Mouse (Mus musculus): Measurements from ENCODE around the gene Rfc5.
"Not testable (repeated sequence)": the region's sequence is repeated elsewhere in the genome, so short reads cannot be mapped to it uniquely, and the experiment has no call there.

Rfc5 gene

GRCm38 (mm10) chr5:117354121-117354520, 34.7 kb downstream of the Rfc5 start:
- in situ Hi-C loops (cut with MboI, MseI) = no loop called here

DNA sequence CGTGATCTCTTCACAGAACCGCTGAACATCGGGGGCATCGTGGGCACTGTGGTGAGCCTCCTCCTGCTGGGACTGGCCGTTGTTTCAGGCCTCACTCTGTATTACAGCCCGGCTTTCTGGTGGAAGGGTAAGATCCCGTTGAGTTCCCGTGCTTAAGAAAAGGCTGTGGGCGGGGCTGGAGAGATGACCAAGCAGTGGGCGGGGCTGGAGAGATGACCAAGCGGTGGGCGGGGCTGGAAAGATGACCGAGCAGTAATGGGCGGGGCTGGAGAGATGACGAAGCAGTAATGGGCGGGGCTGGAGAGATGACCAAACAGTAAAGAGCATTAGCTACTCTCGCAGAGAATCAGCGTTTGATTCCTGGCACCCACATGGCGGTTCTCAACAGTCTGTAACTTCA, 40.6 kb downstream of the Rfc5 start:
- in situ Hi-C loops (cut with MboI, MseI) = no loop called here

DNA sequence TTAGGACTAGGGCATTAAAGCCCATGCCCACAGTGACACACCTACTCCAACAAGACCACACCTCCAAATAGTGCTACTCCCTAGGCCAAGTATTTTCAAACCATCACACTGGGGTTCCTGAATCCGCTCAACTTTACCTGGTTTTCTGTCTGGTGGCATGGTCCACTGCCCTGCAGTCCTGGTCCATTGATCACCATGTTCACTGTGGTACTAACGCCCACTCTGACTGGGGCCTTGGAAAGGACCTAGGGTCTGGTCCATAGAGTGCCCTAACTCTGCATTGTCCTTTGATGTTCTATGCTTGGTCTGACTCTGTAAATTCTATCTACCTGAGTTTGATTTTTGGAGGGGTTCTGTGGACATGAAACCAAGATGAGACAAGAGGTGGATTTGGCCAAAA, 41.0 kb downstream of the Rfc5 start:
- in situ Hi-C loops (cut with MboI, MseI) = no loop called here

DNA sequence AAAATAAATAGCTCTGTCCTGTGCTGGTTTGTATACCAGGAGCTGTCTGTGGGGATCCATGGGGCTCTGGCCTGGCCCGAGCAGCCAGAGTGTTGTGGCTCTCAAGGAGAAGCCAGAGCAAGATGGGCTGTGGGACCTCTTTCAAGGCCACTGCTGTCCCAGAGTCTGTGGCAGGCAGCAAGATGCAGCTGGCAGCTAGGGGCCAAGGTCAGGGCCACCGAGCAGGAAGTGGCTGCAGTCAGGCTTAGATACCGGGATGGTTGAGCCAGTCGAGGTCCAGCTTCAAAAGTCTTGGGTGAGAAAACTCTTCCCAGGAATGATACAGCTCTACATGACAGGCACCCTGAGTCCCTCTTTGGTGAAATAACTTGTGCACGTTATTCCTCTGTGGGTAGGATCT, 41.8 kb downstream of the Rfc5 start:
- in situ Hi-C loops (cut with MboI, MseI) = no loop called here

- in situ Hi-C loops (cut with MboI, MseI) = no loop called here
Observed at GRCm38 (mm10) chr5:117346281-117346680, 42.6 kb downstream of the Rfc5 start.

- in situ Hi-C loops (cut with MboI, MseI) = no loop called here
Observed at GRCm38 (mm10) chr5:117345432-117345976, 43.3 kb downstream of the Rfc5 start.

GRCm38 (mm10) chr5:117344496-117344895, 44.4 kb downstream of the Rfc5 start:
- in situ Hi-C loops (cut with MboI, MseI) = not testable (repeated sequence)

GRCm38 (mm10) chr5:117341896-117342295, 47.0 kb downstream of the Rfc5 start:
- in situ Hi-C loops (cut with MboI, MseI) = no loop called here

GRCm38 (mm10) chr5:117340081-117340480, 48.8 kb downstream of the Rfc5 start:
- in situ Hi-C loops (cut with MboI, MseI) = no loop called here

- in situ Hi-C loops (cut with MboI, MseI) = no loop called here
Observed at GRCm38 (mm10) chr5:117338503-117338902, 50.3 kb downstream of the Rfc5 start.

DNA sequence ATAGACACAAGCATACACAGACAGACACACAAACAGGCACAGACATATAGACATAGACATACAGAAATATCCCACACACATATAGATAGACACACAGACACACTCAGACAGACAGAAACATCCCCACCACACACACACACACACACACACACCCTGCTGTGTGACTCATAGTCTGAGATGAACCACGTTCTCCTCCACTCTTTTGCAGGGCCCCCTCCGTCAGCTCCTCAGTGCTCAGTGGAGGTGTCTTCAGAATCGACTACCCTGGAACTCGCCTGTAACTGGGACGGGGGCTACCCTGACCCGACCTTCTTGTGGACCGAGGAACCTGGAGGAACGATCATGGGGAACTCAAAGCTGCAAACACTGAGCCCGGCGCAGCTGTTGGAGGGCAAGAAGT, 50.8 kb downstream of the Rfc5 start:
- in situ Hi-C loops (cut with MboI, MseI) = no loop called here

GRCm38 (mm10) chr5:117330457-117330856, 58.4 kb downstream of the Rfc5 start:
- in situ Hi-C loops (cut with MboI, MseI) = no loop called here
